Mouse (Mus musculus) thymus, adult 2 months (tissue): ENCODE measurements at regions not wholly inside any gene's neighbourhood (a gene's known extent, or its start where the extent isn't known, plus 50 kb on each side); places are given as distances from the start of the nearest gene placed in this dataset.

Source experiments
- CTCF ChIP-seq: fragments of 200-500 bp; IDR thresholded peaks from 2 replicates; pipeline ENCODE4 v1.5.1; 2012; ENCODE audit warnings: mild to moderate bottlenecking, control low read depth, low read length, moderate library complexity, borderline replicate concordance; ENCODE audit not compliant: control insufficient read depth, poor library complexity, insufficient read depth; ENCODE audit errors: extremely low read depth
- POLR2A ChIP-seq: fragments of 200-500 bp; IDR thresholded peaks from 2 replicates; pipeline ENCODE4 v1.6.1; 2012; ENCODE audit warnings: mild to moderate bottlenecking, low read length, control low read depth, moderate library complexity; ENCODE audit not compliant: control insufficient read depth, poor library complexity, insufficient read depth; ENCODE audit errors: extremely low read depth

DNA sequence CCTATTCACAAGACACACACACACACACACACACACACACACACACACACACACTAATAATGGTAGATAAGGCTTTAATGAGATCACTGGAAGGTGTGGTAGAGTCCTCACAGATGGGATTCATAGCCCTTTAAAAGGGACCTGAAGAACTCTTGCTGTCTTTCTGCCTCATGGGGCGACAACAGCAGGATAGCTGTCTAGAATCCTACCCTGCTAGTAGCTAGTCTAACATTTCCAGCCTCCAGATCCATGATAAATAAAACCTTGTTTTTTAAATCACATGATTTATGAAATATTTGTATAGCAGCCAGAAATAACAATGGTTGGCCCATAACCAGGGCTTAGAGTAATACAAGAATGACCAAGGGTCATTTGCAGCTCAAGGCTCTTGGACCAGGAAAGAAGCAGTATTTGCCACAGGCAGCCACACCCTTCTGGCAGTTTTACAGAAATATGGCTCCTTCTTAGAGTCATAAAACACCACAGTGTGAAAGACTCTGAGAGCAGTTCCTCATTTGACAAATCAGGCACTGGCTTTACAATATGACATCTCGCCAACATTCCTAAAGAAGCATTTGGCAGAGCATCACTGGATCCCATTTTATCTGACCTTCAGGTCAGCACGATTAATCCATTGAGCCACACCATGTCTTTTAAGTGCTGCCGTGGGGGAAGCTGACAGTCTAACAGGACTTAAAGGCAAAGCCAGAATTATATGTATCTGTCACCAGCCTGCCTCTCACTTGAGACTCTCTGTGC lies 340.9 kb upstream of the Apob start:
- TF ChIP-seq CTCF (no peak), POLR2A (no peak)
